Mouse (Mus musculus): ENCODE results near the gene Dcaf5. TPM values are rescaled to one million over a fixed set of nuclear protein-coding genes. Genes with fewer than 3 reads are reported as not detected.

Dcaf5 gene
- polyA plus RNA-seq, 3 experiments from 2014 or later = 15.3 to 18.7 (median 16.5) TPM

DNA sequence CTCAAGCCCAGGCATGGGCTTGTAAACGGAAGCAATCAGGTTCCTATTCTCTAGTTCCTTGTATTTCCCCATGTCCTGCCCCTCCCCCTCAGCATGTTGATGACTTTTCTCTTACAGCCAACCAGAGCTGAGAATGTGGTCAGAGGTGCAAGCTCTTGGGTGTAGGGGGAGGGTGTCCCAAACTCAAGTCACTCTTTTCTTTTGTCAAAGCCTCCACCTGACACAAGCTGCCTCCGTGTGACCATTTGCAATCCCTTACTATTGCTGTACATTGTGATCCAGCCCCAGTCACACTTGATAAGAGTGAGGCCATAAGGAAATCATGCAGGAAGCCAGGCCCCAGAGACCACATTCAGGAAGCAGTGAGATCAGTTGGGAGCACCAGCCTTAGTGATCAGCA is 104.8 kb downstream of the Dcaf5 start:
- ATAC-seq = no peak

GRCm38 (mm10) chr12:80330819-80331218 is 105.6 kb downstream of the Dcaf5 start:
- ATAC-seq = no peak

GRCm38 (mm10) chr12:80329641-80330040 is 106.8 kb downstream of the Dcaf5 start:
- ATAC-seq = no peak

- no peak for ATAC-seq
Measured at GRCm38 (mm10) chr12:80326047-80326446, 110.4 kb downstream of the Dcaf5 start.

DNA sequence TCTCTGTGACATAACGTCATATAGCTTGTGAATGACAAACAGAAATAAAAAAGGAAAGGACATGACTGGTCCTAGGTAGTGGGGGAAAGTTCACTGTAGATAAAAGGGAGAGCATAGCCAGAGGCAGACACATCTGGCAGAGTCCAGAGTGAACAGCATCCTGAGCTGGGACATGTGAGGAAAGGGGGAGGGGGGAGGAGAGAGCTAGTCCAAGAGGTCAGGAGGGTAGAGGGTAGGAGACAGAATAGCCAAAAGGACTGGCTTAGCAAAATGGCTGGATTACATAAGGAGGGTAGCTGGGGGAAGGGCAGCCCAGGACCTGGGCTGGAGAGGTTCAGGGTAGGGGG is 111.6 kb downstream of the Dcaf5 start:
- no peak for ATAC-seq

DNA sequence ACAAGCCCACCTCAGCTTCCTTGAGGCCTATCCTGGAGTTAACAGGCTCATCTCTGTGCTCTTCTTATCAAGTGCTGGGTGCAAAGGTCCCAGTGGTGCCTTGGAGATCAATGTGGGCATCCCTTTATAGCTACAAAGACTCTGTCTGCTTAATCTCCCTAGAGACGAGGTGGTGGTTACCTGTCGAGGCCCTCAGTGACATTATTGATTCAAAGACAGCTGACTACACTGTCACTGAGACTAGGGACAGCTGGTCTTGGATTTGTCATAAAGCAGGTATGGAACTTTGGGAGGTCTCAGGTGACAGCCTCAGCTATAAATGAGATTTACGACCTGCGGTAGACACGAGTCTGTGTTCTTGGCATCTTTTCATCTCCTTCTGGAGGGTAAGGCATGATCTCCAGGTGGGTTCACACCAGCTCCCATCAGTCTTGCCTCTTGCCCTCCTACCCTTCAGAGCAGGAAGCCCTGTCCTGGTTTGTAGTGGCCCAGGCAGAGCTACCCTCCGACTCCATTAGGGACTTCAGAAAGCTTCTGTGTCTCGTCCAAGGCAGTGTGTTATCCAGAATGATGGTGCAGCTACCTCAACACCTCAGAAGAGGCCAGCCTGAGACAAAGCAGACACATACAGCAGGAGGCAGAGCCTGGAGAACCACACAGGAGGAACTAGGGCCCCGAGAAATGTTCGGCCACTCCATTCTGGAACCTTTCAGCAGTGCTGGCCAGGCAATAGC is 112.2 kb downstream of the Dcaf5 start:
- no peak for ATAC-seq

- ATAC-seq = no peak
Measured at GRCm38 (mm10) chr12:80323371-80324050, 112.9 kb downstream of the Dcaf5 start.

- no peak for ATAC-seq
Measured at GRCm38 (mm10) chr12:80322494-80322893, 113.9 kb downstream of the Dcaf5 start.

GRCm38 (mm10) chr12:80319062-80319461 is 117.3 kb downstream of the Dcaf5 start:
- no peak for ATAC-seq

GRCm38 (mm10) chr12:80315321-80315720 is 121.1 kb downstream of the Dcaf5 start:
- ATAC-seq = no peak

DNA sequence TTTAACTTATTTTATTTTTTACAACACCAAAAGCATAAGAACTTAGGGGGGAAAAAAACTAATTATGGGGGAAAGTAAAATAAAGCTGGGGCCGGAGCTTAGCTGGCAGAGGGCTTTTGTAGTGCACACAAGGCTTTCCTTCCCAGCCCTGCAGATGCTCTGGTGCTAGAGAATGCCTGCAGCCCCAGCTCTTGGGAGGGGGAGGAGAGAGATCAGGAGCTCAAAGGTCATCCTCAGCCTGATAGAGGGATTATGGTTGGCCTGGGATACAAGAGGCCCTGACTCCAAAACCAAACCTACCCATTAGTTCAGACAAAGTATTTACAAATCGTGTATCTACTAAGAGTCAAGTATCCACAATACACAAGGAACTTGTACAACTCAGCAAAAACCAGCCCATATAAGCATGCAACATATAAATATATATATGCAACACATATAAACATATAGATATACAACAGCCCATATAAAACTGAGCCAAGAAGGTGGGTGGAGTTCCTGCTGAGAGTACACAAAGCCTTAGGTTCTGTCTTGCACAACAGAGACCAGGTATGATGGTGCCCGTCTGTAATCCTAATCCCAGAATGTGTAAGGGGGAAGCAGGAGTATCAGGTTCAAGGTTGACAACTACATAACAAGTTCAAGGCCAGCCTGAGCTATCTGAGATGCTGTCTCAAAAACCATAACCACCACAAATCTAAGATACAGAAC is 124.3 kb downstream of the Dcaf5 start:
- ATAC-seq = no peak

GRCm38 (mm10) chr12:80307556-80307955 is 128.8 kb downstream of the Dcaf5 start:
- ATAC-seq = no peak

DNA sequence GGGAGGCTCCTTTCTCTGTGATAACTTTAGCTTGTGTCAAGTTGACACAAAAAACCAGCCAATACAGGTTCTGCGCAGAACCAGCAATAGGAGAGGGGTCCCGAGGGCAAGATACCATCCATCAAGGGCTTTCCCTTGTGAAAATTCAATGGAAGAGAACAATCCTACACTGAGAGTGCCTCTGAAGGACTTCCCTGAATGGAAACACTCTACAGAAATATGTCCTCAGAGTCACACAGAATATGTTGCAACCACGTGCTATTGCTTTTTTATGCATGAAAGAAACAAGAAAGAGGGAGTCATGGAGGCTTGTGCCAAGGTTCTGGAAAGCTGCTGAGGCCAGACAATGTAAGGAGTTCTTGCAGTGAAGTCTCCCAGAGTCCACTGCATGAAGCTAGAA is 131.9 kb downstream of the Dcaf5 start:
- no peak for ATAC-seq

- no peak for ATAC-seq
Measured at GRCm38 (mm10) chr12:80300833-80301456, 135.5 kb downstream of the Dcaf5 start.

DNA sequence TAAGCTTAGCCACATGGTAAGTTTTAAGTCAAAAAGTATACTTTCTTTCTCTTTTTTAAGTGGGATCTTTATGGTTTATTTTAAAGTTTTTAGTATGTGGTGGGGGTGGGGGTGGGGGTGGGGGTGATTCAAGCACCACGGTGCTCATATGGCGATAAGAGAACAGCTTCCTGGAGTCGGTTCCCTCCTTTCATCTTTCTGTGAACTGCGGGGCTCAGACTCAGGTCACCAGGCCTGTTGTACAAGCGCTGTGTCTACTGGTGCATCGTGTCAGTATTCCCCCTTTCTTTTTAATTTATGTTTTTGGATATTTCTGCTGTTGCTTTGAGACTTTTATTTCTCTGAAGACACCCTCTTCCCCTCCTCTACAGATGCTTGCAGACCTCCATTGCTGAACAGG is 137.7 kb downstream of the Dcaf5 start:
- ATAC-seq = no peak

- no peak for ATAC-seq
Measured at GRCm38 (mm10) chr12:80291895-80292435, 144.4 kb downstream of the Dcaf5 start.

DNA sequence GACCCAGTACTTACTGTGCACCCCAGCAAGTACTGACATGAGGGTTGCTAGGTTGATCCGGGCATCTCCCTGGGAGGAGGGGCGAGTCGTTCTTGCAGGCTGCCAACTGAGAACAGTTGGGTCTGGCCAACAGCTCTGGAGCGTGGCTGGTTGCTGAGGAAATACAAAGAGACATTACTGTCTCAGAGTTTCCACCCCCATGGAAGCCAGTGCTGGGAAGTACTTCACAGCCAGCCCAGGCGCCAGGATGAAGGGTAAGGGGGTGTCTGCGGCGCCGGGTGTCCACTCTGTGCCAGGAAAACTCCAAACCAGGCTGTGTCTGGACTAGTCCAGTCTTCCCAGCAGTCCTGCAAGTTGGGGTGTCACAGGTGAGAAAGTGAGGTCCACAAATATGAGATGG is 145.4 kb downstream of the Dcaf5 start:
- no peak for ATAC-seq

- no peak for ATAC-seq
Measured at GRCm38 (mm10) chr12:80290483-80290882, 145.9 kb downstream of the Dcaf5 start.

GRCm38 (mm10) chr12:80289722-80290121 is 146.7 kb downstream of the Dcaf5 start:
- ATAC-seq = no peak

GRCm38 (mm10) chr12:80285890-80286289 is 150.5 kb downstream of the Dcaf5 start:
- ATAC-seq = peak; percentile 74
